Mouse (Mus musculus) bone marrow, adult 2 months (tissue): ENCODE results near the gene Cacna1e.

ENCODE experiments used
- CTCF ChIP-seq: fragments of 200-500 bp; IDR thresholded peaks from 2 replicates; pipeline ENCODE4 v1.5.1; 2011; ENCODE audit warnings: low read length, control low read depth; ENCODE audit not compliant: control insufficient read depth, insufficient read depth
- POLR2A ChIP-seq: fragments of 200-500 bp; IDR thresholded peaks from 2 replicates; pipeline ENCODE4 v1.6.1; 2011; ENCODE audit warnings: low read depth, mild to moderate bottlenecking, control low read depth, low read length, borderline replicate concordance; ENCODE audit not compliant: control insufficient read depth

DNA sequence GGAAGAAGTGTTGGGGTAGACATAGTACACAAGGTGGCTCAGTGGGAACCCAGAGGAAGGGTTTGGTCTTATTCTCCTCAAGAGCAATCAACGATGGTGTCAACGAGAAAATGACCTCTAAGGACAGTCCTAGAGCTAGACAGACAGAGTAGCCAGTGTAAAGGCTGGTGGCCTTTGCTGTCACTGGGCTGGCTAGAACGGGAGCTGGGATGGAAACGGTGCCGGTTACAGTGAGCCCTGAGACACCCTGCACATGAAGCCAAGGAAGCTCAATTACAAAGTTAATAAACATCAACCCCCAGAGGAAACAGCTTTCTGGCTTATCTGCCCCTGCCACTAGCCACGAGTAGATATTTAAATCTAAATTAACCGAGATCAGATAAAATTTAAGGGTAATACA, 168.7 kb downstream of the Cacna1e start:
- no peak for TF ChIP-seq CTCF
- TF ChIP-seq POLR2A = no peak
